Mouse (Mus musculus) urinary bladder, adult 18-20 months (tissue): ENCODE data around the gene Sap25.
"Not testable (repeated sequence)": the region's sequence is repeated elsewhere in the genome, so short reads cannot be mapped to it uniquely, and the experiment has no call there.

Source experiments
- DNase-seq, 2 experiments: peaks; one replicate each; pipeline ENCODE4 v3.0.0; 2022; ENCODE audit warnings: low spot score in 2 of 2, mixed read lengths in 2 of 2

Gene Sap25

DNA sequence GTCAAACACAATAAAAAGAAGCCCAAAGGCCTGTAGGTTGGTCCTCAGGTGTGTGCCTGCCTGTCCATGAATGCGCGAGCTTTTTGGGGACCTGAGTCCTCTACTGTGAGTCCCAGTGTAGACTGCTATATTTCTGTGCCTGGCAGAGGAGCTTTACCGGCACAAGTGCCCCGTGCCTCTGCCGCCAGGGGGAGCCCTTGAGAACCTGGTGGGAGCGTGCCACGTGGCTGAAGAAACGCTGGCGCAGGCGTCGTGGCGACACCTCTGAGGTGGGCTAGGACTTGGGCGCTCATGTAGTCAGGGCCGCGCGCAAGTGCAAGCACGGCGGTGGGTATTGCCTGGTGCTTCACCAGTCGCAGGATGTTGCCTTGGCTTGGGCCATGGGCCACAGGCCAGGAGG, at the start of gene Sap25:
Gene Sap25 (plus strand): TSS at position 281 of the 400 bp plus-strand sequence.
- DNase-seq, result no peak

DNA sequence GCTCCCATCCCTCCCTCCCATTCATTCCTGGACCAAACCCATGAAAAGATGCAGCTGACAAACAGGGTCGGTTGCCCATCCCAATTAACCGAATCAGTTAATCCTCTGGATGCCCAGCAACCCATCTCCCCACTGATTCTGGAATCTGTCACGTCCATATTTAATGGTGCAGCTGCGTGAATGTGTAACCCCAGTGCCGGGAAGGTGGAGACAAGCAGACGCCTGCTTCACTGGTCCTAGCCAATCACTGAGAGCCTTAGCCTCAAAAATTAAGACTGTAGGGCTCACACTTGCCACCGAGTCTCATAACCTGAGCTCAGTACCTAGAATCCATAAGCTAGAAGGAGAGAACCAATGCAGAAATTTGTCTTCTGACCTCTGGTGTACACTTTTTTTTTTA, 45.2 kb upstream of the Sap25 start:
- no peak for DNase-seq

DNA sequence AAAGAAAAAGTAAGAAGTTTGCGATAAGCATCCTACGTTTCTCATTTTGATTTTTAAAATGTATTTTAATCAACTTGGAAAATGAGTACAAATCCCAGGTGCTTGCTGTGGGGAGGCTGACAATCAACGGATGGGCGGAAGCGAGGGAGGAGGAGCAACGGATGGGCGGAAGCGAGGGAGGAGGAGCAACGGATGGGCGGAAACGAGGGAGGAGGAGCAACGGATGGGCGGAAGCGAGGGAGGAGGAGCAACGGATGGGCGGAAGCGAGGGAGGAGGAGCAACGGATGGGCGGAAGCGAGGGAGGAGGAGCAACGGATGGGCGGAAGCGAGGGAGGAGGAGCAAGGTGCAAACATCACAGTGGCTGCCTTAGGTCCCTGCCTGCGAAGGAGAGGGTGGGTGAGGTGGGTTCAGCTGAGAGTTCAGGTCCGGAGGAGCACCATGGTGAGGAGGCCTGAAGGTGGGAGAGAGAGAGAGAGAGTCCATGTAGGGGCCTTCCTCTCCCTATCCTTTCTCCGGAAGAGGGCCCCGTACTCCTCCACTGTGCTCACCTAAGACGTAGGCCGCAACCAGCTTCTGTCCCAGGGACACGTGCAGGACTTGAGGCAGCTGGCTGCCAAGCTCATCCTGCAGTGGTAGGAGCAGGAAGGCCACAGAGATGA, 44.4 kb upstream of the Sap25 start:
- no peak for DNase-seq

DNA sequence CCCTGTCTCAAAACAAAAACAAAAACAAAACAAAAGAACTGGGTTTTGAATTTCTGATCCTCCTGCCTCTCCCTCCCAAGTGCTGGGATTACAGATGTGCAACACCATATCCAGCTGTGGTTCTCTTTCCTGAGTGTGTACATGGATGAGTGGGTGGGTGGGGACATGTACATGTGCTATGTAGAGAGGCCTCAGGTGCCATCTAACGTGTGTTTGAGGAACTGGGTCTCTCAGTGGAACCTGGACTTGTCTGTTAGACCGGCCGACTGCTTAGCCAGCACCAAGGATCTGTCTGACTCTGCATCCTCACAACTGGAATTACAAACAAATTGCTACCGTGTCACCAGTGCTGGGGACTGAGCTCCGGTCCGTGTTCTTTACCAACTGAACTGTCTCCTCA, 43.5 kb upstream of the Sap25 start:
- no peak for DNase-seq

DNA sequence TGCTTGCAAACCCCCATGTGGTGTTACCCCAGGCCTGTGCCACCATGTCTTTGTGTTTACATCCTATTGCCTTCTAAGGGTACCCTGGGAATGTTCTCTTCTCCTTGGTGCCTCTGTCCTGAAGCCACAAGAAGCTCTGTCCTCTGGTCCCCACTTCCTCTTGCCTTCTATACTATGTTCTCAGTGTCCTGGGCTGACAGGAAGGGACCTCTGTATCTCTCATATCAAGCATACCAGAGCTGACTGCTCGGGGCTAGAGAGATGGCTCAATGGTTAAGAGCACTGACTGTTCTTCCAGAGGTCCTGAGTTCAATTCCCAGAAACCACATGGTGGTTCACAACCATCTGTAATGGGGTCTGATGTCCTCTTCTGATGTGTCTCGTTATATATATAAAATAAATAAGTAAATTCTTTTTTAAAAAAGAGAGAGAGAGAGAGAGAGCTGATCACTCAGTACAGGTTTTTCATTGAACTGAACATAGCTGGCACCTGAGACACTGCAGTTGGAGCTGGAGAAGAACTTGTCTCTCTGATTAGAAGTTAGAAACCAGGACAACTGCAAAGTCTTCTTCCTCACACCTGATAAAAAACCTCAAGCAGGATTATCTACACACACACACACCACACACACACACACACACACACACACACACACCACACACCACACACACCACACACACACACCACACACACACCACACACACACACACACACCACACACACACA, 42.9 kb upstream of the Sap25 start:
- DNase-seq, result no peak

DNA sequence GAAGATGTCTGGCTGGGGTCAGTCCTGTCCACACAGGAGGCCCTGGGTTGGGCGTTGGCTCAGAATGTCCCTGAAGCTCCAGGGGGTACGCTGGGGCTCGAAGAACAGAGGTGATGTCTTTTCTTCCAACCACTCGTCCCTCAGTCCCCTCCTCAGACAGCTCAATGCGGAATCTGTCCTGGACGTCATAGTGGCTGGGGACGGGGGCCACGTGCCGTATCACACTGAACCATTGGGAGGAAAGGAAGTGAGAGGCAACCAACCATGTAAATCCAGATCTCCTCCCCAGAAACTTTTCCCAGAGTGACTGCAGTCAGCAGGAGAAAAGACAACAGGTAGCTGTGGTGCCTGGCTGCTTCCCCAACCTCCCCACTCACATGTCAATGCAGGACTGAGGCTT, 41.5 kb upstream of the Sap25 start:
- DNase-seq, result no peak

DNA sequence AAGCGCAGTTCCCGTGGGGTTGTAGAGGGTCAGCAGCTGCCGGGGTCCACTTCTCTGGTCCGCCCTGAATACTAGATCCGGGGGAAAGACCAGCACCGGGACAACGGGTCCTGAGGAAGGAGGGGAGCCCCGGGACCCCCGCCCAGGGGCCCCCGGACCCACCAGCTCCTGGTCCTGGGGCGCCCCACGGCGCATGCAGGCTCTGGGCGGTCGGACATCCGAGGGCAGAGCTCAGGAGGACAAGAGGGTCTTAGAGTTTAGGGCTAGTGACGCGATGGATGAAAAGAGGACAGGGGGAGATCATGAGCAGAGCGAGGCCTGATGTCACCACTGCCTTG, 40.9 kb upstream of the Sap25 start:
- no peak for DNase-seq

DNA sequence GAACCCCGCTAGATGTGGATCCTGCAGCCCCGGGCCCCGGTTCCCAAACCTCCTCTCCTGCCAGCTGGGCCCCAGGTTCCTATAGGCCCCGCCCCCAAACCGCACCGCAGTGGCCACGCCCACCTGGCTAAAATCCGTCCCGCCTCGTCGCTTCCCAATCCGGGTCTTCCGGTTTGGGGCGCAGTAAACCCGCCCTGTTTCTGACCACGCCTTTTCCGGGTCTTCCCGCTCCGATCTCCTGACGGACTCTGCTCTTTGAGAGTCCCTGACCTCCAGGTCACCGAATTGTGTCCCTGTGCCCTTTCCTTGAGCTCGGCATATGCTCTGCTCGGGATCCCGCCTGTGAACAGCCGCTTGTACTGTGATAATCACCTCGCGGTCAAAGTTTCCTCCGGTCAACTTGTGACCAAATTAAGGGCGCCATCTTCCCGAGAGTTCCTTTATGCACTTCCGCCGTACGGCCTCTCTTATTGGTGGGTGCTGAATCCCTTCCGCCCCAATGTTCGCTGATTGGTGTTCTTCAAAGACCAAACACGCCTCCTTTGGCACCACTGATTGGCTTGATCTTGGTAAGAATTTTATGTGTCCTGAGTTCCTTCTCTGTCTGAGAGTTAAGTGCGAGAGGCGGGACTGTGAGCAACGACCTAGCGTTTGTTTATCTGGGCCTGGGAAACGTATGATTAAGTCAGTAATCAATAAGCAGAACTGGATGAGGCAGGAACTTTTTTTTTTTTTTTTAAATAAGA, 40.3 kb upstream of the Sap25 start, which contains the start of gene Mospd3:
Gene Mospd3 (minus strand): TSS at position 440 of the 746 bp plus-strand sequence.
- peak; percentile 94 to 96 for DNase-seq

DNA sequence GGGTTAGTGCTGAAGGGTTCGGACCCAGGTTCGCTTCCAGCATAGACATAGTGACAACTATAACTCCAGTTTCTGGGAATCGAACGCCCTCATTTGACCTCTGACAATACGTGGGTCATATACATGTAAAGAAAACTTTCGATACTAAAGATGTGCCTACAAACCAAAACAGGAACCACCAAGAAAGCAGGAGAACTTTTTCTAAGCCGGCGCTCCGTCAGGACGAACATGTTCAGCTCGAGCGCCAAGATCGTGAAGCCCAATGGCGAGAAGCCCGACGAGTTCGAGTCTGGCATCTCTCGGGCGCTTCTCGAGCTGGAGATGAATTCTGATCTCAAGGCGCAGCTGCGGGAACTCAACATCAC, 39.8 kb upstream of the Sap25 start:
- no peak for DNase-seq

DNA sequence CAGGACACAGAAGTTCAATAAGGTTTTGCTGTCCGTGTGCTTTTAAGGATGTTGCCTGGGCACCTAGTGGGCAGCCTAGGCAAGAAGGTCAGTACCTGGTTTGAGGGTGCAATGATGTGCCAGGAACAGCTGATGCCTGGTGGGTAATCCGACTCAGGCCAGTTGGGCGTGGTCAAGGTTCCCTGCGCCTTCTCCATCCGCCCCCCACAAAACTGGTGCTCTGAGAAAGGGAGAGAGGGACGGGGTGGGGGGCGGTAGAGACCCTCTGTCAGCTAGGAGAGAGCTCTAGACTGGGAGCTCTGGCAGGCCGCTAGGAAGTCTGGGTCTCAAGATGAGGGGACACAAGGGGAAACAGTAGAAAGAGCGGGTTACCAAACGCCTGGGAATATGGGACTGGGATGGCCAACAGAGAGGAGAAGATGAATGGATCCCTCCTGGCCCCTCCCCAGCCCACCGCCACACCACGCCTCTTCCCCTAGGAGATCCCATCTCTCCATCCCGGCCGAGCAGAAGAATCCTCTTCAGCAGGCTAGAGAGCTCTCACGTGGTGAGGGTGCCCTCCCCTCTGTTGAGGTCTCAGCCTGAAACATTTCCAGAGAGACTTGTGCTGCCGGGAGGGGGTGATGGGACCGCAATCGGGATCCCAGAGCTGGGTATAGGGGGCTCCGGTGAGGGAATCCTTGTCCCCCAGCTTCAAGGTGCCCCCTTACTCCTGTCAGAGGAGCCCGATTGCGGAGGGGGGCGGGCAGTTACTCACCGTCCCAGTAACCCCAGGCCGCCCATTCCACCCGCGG, 33.1 kb upstream of the Sap25 start:
- DNase-seq, result no peak

DNA sequence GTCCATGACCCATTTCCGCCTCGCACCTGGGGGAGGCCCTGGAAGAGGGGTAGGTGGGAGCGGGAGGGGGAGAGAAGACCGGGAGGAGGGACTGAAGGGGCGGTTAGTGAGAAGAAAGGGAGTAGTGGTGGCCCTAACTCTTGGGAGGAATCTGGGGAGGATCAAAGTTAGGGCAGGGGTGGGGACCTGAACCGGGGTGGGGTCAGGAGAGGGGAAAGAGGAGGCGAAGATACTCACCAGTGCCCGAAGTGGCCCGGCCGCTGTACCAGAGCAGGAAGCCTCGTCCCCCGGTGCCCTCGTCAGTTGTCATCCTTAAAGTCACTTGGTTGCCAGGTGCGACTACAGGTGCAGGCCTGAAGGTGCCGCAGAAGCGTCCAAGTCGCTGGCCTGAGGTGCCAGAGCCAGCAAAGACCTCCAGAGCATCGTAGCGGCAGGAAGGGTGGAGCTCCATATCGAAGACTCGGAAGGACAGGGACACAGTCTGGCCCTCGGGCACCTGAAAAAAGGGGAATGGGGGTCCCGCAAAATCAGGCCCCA, 32.4 kb upstream of the Sap25 start:
- DNase-seq, result no peak

DNA sequence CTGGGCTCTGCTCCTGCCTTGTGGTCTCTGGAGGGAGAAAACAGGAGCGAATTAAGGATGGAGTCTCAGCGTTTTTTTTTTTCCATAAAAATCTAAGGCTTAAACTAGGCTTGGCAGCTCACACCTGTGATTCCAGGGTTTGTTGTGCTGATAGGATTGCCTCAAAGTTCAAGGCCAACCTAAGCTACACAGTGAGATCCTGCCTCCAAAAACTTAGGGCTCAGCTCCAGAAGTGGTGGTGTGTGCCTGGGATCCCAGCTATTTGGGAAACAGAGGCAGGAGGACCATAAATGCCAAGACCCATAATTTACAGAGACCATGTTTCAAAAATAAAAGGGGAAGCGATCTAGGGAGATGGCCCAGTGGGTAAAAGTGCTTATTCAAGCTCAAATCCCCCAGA, 31.8 kb upstream of the Sap25 start:
- DNase-seq, result no peak

DNA sequence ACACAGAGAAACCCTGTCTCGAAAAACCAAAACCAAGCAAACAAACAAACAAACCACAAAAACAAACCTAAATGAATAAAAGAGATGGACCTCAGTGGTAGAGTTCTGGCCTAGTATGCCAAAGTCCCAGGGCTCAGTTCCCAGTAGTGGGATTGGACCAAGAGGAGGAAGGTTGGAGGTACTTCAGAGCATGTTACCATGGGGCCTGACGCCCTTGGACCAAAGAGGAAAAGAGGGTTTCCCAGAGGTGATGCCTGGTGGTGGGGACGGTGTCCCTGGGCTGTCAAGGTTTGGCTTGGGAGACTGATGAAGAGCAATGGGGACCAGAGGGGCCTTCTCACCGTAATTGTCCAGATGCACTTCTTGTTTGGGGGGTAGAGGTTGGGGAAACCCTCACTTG, 31.1 kb upstream of the Sap25 start:
- DNase-seq, result no peak

DNA sequence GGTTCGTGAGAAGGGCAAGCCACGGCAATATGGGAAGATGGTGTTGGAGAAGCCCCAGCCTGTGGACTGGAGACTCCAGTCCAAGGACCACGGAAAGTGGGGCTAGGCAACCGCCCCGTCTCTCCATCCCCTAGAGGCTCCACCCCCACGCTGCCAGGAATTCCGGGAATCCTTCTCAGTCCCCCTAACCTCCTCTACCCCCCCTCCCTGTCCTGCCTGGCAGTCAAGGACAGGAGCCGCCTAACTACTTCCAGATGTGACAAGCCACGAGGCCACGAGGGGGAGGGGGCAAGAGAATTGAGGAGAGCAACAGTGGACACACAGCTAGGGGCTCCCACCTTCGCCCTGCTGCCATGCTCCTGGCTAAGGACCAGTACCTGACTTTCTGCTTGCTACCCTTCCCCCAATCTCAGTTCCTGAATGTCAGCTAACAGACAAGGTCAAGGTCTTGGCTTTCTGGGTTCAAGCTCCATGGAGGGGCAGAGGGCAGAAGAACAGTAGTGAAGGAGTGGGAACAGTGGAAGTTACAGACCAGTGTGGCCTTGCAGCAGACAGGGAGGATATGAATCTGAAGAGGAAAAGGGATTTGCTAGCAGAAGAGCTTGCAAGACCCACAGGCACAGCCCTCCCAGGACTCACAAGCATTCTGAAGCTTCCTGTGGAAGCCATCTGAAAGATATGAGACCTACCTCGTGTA, 30.4 kb upstream of the Sap25 start:
- peak in 1 of 2 experiments; percentile 60 for DNase-seq

DNA sequence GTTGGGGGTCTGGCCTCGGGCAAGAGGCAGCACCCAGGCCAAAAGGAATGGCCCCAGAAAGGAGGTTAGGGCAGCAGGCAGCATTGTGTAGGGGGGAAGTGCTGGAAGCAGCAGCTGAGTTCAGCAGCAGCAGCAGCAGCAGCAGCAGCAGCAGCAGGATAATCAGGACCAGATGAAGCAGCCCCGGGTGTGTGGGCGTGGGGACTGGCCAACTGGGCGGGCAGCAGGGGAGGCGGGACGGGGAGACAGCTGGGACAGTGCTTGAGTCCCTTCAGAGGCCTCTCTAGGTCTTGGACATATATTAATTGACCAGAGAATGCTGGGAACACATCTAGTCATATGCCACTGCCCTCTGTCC, 29.9 kb upstream of the Sap25 start:
- peak; percentile 44 to 59 for DNase-seq

DNA sequence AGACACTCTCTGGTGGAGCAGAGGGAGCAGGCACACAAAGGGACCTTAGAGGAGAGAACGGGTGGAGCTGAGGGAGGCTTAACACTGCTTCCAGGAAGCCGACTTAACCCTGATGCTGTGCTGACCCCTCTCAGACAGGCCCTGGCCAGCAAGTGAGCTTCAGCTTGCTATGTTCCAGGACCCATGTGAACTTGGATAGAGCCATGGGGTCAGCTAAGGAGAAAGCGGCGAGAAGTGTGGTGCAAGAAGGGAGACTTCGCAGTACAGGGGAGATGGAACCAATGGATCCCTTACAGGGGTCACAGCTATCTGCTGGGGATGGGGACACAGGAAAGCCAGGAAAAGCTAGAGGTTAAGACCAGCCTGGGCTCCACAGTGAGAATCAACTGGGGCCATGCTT, 28.1 kb upstream of the Sap25 start:
- peak in 1 of 2 experiments; percentile 23 for DNase-seq

DNA sequence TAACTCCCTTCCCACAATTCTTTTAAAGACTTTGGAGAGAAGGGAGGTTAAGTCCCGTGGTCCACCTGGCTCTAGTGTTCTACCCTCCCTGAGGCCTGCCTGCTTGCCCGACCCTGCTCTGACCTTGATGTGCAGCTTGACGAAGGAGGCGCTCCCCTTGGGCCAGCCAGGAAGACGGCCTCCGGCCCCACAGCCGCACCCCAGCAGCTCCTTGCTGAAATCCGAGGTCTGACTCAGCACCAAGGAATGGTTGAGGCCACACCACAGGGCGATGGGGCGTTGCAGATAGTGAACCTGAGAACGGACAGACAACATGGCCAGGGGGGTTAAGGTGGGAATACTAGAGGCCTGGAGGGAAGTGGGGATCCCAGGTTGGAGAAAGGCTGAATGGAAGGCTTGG, 27.6 kb upstream of the Sap25 start, which contains the start of gene Pcolce:
Gene Pcolce (minus strand): TSS at position 235 of the 400 bp plus-strand sequence.
- peak; percentile 65 to 83 for DNase-seq

DNA sequence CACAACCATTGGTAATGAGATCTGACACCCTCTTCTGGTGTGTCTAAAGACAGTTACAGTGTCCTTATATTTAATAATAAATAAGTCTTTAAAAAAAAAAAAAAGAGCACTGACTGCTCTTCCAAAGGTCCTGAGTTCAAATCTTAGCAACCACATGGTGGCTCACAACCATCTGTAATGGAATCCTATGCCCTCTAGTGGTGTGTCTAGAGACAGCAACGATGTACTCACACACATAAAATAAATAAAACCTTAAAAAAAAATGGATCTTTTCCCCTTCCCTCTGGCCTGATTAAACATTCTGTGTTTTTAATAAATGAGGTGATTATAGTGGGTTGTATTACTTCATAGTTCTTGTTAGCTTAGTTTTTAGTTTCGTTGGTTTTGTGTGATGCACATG, 26.2 kb upstream of the Sap25 start:
- DNase-seq, result not testable (repeated sequence)

DNA sequence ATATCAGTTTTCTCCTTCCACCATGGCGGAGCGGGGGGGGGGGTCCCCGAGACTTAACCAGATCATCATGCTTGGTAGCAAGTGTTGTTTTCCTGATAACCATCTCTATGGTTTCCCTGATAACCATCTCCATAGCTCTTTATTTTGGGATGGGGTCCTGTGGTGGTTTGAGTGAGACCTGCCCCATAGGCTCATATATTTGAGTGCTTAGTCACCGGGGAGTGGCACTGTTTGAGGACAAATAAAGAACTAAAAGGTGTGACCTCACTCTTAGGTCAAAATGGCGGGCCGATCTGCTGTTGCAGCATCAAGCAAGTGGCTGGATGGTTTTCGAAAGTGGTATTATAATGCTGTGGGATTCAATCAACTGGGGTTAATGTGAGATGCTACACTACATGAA, 25.8 kb upstream of the Sap25 start:
- no peak for DNase-seq

DNA sequence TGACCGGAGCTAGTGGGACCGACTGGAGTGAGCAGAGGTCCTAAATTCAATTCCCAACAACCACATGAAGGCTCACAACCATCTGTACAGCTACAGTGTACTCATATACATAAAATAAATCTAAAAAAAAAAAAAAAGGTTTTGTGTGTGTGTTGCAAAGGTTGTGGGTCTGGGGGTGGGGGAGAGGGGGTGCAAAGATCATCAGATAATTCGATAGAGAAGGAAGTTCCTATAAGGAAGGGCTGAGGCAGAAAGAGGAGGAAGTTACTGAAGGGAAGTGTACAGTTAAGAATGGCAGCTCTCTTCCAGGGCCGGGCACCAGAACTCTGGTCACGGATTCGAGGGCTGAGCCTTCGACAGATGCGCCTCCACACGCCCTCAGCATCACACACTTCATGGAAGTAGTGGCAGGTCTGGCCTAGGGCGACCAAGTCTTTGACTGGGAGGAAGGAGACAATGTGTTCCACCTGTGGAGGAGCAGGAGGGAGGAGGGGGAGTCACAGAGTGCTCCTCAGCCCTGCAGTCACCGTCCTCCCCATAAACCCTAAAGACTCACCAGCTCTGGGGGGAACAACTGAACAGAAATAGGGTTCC, 17.1 kb upstream of the Sap25 start:
- no peak for DNase-seq

DNA sequence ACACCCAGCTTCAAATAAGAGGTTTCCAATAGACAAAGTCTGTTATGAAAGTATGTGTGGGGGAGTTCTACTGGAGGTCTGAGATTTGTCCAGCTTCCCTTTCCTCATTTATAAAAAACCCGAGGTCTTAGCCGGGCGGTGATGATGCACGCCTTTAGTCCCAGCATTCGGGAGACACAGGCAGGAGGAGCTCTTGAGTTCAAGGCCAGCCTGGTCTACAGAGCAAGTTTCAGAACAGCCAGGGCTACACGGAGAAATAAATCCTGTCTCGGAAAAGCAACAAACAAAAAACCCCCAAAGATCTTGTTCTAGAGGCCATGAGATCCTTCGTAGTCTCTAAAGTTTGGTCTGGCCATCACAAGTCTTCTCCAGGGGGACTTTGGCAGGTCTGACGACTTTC, 13.1 kb upstream of the Sap25 start:
- no peak for DNase-seq
